Mouse (Mus musculus) right cerebral cortex, adult 2 months (tissue): ENCODE measurements around the gene Samd4b.

Experiments
- DNase-seq, 2 experiments: peaks; one replicate each; pipeline ENCODE4 v3.0.0; 2021 to 2022; ENCODE audit warnings: low spot score in 2 of 2

The Samd4b gene

GRCm38 (mm10) chr7:28587644-28588043, 10.3 kb downstream of the Samd4b start:
- no peak for DNase-seq

- DNase-seq: no peak
Measured at GRCm38 (mm10) chr7:28586663-28587411, 11.1 kb downstream of the Samd4b start.

- DNase-seq: no peak
Measured at GRCm38 (mm10) chr7:28585001-28585400, 12.9 kb downstream of the Samd4b start.

- DNase-seq: no peak
Measured at GRCm38 (mm10) chr7:28584468-28584867, 13.5 kb downstream of the Samd4b start.

GRCm38 (mm10) chr7:28583570-28584344, 14.2 kb downstream of the Samd4b start:
- peak in 1 of 2 experiments; percentile 27 for DNase-seq

GRCm38 (mm10) chr7:28582841-28583240, 15.1 kb downstream of the Samd4b start:
- no peak for DNase-seq

GRCm38 (mm10) chr7:28581721-28582120, 16.2 kb downstream of the Samd4b start:
- no peak for DNase-seq

- no peak for DNase-seq
Measured at GRCm38 (mm10) chr7:28579826-28580225, 18.1 kb downstream of the Samd4b start.

- DNase-seq: no peak
Measured at GRCm38 (mm10) chr7:28578543-28579053, 19.3 kb downstream of the Samd4b start.

- no peak for DNase-seq
Measured at GRCm38 (mm10) chr7:28577826-28578542, 20.0 kb downstream of the Samd4b start.

- no peak for DNase-seq
Measured at GRCm38 (mm10) chr7:28576271-28576914, 21.6 kb downstream of the Samd4b start.

- DNase-seq: no peak
Measured at GRCm38 (mm10) chr7:28575597-28575996, 22.3 kb downstream of the Samd4b start.

GRCm38 (mm10) chr7:28573236-28573635, 24.7 kb downstream of the Samd4b start:
- DNase-seq: no peak

GRCm38 (mm10) chr7:28572689-28573088, 25.3 kb downstream of the Samd4b start:
- no peak for DNase-seq

- no peak for DNase-seq
Measured at GRCm38 (mm10) chr7:28570982-28571682, 26.8 kb downstream of the Samd4b start.

- peak in 1 of 2 experiments; percentile 36 for DNase-seq
Measured at GRCm38 (mm10) chr7:28570291-28570981, 27.5 kb downstream of the Samd4b start.

- DNase-seq: peak; percentile 72 to 75
Measured at GRCm38 (mm10) chr7:28568253-28568652, 29.7 kb downstream of the Samd4b start.

- no peak for DNase-seq
Measured at GRCm38 (mm10) chr7:28567539-28567938, 30.4 kb downstream of the Samd4b start.

- DNase-seq: no peak
Measured at GRCm38 (mm10) chr7:28565407-28565806, 32.5 kb downstream of the Samd4b start.

GRCm38 (mm10) chr7:28562951-28563350, 35.0 kb downstream of the Samd4b start:
- no peak for DNase-seq
